Mouse (Mus musculus) left cerebral cortex, adult 9 months (tissue): Measurements from ENCODE around the gene Timp1.

ENCODE experiments used
- DNase-seq, 2 experiments: peaks; one replicate each; pipeline ENCODE4 v3.0.0; 2022; ENCODE audit warnings: low spot score in 2 of 2

Gene Timp1

DNA sequence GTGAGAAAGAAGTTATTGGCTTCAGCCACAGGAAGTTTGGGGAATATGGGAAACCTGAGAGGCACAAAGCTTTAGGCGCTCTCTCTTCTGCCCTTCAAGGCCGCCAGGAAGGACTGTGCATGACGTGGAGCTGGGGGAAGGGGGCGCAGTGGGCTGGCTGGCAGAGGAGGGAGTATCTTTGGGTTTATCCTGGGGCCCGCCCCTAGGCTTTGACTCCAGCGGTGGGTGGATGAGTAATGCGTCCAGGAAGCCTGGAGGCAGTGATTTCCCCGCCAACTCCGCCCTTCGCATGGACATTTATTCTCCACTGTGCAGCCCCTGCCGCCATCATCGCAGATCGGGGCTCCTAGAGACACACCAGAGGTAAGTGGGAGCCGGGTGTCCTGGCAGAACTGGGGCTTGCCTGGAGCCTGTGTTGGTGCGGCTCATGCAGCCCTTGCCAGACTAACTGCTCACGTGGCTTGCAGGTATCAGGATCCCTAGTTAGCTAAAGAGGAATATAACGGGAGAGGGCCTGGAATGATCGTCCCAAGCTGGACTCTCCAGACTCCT, at the start of gene Timp1:
TSS of gene Timp1 (plus strand) at position 205 of the 552 bp plus-strand sequence.
- DNase-seq, result no peak

DNA sequence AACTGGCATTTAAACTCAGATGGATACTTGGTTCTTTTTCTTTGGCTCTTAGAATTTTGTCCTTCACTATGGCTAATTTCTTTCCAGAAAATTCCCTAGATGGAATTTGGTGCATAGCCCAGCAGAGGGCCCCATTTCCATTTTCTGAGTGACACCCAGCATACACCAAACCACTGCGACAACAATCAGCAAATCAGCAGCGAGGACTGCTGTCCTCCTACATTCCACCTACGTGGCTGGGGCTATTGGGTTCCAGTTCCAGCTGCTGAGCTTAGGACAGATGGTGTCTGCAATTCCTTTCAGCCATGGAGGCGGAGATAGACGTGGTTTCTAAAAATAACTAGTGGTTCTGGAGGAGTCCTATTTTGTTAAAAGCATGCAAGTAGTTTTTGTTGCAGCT, 41.0 kb upstream of the Timp1 start:
- DNase-seq, result peak; percentile 65 to 82

DNA sequence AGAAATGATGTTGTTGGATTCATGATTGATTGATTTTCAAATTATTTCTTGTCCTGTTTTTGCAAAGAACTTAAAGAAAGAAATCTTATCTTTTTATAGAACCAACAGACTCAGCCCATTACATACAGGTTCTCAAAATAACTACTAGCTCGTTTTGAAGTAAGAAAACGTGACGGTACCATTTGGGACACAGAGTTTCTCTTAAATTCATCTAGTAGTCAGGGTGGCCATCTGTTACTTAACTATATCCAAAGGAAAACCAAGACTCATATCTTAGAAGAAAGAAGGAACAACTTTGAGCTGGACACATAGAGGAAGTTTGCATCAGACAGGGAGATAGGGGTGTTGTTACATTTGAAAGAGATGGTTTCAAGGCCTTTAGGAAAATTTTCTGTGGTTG, 22.7 kb upstream of the Timp1 start:
- no peak for DNase-seq

DNA sequence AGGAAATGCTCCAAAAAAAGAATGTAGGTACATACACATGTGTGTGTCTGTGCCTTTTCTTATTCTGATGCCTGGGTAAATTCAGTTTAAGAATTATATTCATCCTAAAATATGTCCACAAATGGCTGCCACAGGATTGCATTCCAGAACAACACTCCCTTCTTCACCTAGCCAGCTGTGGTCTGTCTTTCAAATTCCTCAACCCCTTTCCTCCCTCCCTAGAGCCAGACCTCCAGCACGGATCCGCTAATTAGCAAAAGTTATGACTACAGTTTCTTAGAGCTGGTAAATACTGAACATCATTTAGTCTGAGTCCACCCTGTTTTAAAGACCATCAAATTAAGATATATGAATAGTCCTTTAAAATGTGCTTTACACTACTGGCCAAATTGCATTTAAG, 22.1 kb upstream of the Timp1 start:
- DNase-seq, result no peak

DNA sequence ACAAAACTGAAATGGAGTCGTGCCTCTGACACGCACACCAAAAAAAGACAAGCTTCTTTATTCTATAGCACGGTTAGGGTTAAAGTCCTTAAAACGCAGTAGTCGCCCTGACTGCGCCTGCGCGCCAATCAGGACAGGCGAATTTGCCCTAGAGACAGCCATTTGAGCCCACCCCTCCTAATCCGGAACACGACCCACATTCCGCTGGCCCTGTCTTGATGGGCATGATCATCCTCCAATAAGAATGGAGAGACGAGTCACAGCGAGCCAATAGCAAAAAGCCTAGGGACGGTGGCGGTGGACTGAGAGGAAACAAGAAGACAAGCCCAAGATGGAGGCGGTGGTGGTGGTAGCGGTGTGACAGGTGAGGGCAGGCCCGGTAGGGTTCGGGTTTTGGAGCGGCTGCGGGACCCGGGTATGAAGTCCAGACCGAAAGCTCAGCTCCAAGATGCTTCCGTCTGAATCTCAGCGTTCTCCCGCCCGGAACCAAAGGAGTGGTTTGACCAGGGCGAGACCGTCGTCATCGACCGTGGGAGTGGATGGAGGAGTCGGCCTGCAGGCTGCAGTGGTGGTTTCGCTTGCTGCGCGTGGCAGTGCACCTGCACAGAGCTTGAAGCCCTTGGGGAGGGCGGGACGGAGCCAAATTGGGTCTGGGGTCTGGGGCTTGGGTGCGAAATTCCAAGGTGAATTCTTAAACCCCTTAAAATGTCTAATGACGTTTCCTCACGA, 21.5 kb upstream of the Timp1 start:
- peak; percentile 93 to 95 for DNase-seq

DNA sequence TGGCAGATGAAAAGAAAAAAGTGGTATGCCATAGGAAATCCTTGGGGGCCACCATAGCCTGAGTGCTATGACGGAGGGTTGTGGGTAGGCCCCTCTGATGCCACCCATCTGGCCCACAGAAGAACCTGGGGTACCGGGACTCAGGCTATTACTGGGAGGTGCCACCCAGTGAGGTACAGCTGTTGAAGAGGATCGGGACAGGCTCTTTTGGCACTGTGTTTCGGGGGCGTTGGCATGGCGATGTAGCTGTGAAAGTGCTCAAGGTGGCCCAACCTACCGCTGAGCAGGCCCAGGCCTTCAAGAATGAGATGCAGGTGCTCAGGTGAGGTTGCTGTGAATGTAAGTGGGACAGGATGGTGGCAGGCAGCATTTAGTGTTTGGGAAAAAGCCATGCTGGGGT, 16.2 kb upstream of the Timp1 start:
- no peak for DNase-seq

DNA sequence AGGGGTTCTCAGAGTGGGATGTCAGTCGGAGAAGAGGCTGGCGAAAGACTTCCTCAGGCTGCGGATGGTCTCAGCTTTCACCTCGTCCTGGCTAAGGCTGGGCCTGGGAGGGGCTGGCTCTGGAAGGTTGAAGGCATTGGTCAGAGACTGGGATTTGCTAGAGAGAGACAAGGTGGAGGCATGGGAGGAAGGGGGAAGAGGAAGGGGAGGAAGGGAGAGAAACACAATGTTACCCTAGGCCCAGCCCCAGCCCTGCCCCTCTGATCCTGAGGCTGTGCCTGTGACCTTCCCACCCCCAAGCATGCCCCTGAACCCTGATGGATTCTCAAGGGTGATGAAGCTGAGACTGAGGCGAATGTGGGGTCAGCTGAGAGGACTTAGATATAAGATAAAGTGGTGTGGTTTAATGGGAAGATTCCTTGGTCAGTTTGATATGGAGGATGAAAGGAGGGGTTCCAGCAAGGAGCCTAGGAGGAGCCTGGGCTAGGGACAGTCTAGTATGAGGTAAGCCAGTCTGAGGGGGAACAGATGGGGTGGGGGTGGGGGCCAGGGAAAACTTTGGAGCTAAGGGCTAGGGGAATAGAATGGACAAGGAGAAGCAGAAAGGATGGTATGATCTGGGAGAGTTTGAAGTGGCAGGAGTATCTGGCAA, 8.4 kb upstream of the Timp1 start:
- DNase-seq, result no peak

DNA sequence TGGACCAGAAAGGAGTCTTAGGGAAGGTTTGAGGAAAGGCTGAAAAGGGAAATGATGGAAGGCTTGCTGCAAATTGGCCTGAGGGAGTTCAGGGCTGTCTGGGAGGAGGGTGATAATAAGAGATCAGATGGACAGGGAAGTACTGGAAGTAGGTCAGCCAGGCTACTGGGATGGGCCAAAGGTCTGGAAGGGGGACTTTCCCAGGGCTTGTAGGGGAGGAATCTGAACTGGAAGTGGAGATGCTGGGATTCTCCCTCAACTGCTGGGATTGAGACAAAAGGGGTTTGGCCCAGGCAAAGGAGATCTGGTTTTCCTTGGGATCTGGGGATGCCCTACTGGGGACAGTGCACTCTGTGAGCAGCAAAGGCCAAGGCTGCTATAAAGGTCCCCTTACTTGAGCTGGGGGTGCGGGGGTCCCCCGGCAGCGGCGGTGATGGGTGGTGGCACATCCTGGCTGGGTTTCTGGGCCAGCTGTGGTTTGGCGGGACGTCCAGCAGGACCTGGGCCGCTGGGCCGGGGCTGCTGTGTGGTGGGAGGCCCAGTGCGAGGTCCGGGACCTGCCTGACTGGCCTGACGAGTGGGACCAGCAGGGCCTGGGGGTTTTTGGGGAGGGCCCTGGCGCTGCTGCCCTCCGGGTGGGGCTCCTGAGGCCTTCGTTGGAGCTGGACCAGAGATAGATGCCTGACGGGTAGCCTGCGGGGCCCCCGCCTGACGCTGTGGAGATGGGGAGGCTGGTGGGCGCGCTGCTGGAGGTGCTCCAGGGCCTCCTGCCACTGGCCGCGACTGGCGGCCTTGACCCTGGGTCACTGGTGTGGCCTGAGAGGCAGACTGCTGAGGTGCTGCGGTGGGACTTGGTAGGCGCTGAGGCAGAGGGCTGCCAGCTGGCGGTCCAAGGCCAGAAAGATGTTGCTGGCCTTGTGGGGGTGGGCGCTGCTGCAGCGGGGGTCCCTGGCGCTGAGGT, 7.6 kb upstream of the Timp1 start:
- no peak for DNase-seq

DNA sequence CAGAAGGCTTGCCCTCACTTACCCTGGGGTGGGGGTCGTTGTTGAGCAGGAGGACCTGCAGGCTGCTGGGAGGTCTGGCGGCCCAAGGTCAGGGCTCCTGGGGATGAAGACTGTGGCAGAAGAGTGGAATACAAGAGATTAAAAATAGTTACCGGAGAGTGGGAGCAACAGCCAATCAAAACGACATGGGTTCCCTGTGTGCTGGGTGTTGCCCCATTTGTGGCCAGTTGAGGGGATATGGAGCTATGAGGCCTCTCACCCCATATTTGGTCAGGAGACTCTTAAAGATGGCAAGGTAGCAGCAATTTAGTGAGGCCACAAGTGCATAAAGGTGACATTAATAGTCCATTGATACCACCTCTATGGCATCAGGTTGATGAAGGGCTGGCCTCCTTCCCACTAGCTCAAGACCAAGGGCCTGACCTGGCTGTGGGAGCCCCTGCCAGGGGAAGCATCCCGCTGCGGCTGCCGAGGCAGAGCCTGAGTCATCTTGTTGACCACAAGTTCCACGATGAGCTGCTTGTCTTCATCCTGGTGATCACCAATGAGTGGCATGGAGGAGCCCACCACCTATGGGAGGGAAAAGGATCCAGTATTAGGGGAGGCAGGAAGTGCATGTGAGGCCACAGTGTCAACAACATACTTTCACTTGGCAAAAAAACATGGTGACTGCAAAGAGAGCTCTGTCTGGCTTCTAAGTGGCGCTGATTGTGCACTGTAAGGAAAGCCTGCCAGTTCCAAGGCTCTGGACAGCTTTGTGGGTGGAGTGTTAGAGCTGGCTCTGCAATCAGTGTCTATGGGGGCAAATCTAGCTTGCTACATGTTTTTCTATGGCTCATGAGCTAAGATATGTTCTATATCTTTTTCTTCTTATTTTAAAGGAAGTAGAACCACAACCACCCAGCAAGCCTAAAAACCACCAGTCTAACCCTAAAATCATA, 6.5 kb upstream of the Timp1 start:
- peak in 1 of 2 experiments; percentile 47 for DNase-seq

DNA sequence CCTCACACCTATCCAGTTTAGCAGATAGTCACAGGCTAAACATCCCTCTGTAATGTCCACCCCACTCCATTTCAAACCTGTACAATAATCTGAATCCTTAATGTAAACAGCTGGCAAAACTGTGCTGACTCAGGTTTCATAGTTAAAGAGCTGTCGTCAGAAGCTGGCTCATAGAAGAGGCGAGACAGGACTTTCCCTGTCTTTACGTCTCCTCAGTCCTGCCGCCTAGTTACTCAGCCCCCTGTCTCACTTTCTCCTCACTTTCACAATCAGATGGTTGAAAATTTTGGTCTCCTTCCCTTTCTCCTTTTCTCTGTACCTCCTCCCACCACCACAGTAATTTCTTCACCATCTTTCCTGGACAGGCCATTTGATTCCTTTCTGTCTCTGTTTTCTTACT, 1.9 kb upstream of the Timp1 start:
- no peak for DNase-seq

DNA sequence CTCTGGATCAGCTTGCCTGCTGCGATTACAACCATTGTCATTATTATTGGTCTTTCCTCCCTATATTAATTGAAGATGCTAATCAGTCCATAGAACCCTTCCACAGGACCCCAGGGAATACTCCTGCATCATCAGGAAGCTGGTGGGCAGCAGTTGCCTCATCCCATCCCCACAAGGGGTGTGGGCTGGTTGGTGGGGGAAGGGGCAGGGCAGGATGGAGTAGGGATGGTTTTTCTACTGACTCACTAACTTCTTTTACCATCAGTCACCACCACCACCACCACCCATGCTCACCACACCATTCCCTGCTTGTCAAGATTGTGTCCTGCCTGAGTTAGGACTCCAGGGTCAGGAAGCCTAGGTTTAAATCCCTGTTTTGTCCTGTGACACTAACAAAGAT, 763 bp upstream of the Timp1 start:
- no peak for DNase-seq

DNA sequence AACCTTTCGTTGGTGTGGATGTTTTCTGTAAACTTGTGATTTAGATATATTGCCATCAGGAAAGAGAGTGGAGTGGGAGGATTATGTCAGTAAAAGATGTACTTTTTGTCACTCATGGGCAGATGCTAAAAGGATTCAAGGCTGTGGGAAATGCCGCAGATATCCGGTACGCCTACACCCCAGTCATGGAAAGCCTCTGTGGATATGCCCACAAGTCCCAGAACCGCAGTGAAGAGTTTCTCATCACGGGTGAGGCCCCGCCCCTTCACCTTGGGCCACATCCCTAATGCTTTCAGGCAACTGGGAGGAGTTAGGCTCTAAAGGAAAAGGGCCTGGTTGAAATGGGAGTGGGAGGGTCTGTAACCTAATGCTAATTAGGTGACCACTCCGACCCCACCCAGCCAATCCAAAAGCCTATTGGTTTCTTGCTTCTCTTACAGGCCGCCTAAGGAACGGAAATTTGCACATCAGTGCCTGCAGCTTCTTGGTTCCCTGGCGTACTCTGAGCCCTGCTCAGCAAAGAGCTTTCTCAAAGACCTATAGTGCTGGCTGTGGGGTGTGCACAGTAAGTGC, 3.0 kb downstream of the Timp1 start:
- peak in 1 of 2 experiments; percentile 29 for DNase-seq

DNA sequence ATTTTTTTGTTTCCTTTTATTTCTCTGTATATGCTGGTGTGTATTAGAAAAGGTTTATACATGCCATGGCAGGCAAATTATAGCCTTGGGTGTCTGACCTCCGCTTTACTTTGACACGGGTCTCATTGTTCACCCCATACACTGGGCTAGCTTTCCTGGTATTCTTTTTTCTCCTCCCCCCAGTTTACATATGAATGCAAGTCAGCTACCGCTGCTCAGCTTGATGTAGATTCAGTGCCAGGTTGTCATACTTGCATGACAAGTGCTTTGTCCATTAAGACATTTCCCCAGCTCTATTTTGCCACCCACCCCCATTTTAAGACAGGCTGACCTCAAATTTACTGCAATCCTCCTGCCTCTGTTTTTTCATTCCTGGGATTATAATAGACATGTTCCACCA, 5.3 kb downstream of the Timp1 start:
- no peak for DNase-seq

DNA sequence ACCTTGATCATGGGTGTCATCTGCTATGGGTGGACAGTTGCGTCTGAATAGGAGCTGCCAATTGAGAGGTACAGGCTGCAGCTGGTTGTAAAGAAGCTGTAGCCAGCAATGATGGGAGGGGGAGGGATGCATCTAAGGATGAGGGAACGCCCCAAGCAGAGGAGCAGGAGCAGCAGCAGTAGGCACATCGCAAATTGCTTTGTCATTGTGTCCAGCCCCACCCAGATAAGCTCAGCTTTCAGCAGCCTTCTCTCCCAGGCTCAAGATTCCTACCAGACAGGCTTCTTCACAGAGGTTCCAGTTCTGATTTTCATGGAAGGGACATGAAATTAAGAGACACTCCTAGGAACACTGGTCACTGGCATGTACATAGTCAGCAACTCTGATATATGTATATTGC, 40.1 kb downstream of the Timp1 start:
- DNase-seq, result no peak

DNA sequence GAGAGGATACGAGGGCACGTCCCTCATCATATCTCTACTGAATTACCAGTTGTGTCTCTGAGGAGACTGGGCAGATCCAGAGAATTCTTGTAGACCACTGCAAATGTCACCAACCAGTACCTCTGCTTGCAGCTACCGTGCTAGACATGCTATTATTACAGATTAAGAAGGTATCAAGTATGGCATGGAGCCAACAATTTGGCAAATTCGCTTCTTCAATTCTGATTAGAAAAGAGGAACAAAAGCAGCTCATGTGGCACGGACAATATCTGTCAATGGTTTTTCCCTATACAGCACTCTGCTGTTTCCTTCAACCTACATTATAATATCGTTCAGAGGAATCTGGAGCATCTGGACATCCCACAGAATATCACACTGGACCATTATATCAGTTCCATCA, 43.8 kb downstream of the Timp1 start:
- no peak for DNase-seq

DNA sequence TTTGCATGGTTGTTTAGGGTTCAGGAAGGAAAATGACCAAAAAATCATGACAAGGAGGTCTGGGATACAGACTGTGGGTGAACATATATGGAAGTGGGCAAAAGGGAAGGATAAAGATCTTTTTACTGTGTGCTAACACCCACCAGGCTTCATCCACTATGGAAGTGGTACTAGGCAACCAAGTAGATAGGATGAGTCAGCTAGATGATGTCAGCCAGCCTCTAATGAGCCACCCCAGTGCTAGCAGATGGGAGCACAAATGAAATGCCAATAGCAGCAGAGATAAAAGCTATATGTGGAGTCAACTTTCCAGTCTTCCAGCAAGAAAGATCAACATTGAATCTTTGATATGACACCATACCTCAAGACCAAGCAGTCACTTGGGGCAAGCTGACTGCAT, 45.1 kb downstream of the Timp1 start:
- peak in 1 of 2 experiments; percentile 19 for DNase-seq

DNA sequence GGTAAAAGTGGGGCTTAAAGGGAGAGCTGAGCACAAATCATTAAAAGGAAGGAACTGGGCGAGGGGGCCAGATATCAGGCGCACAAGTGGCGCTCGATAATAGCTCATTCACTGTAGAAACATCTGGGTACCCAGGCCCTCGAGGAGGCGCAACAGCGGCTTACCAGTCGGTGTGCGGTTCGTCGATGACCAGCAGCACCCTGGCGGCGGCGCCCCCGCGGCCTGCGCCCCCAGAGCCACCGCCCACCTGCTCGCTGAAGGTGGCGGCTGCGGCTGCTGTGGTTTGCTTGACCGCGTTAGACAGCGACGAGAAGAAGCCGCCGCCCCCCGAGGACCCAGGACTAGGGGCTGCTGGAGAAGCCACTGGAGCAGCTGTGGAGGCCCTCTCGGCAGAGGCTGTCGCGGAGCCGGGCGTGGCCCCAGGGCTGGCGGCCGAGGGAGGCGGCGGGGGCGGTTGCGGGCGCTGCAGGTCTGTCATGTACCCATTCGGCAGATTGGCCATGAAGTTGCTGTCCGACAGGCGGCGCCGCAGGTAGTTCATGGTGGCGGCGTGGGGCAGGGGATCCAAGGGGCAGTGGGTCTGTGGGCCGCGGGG, 50.4 kb downstream of the Timp1 start:
- no peak for DNase-seq

DNA sequence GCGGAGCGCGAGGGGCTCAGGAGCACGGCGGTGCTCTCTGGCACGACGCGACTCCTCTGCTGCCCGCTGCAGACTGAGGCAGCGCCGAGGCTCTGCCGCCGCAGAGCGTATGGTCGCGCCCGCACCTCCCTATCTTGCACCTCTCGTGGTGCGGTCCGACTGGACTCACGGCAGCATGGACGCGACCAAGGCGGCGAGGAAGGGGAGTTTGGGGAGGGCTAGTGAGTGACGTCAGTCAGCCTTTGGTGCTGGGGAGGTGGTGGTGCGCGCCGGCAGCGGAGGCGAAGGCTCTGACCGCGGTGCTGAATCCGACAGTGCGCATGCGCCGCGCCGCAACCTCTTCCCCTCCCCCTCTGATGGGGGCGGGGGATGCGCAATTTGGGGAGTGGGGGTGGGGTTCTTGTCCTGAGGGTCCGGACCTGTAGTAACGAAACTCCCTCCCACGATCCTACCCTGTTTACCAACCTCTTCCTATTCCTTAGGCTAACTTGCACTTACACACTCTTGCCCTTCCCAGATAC, 50.9 kb downstream of the Timp1 start, which contains the start of gene Syn1:
TSS of gene Syn1 (minus strand) at position 161 of the 521 bp plus-strand sequence.
- peak; percentile 82 to 85 for DNase-seq

DNA sequence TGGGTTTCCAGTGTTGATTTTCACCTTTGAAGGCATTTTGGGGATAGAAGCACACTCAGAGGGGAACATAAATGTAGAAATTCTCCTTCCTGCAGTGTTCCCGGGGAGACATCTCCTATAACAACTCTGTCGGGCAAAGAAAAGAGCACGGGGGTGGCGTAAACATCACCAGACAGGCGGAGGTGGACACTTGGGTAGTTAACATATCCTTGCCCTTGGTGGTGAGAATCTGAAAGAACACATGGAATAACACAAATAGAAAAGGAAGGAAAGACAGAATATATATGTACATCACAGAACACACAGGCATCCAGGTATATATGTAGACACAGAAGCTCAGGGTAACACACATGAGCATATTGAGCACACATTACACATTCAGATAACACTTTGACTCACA, 51.4 kb downstream of the Timp1 start:
- peak in 1 of 2 experiments; percentile 35 for DNase-seq

DNA sequence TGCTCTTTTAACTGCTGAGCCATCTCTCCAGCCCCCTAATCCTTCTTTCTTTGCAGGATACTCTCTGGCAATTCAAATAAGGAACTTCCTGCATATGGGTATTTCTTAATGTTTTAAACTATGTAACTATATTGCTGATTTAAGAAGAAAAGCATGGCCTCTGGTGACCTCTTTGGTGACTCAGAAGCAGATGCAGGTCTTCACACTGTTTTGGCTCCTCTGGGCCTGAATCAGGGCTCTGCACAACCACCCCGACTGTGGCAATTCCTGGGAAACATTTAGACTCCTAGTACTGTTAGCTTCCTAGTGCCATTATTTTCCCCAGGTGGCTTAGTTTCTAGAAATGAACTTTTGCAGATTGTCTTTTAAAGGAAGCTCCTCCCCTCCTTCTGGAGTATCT, 53.5 kb downstream of the Timp1 start:
- DNase-seq, result no peak
